Mouse (Mus musculus) heart, postnatal 14 days (tissue): Measurements from ENCODE around the gene Spi1. TPM values are rescaled to one million over a fixed set of nuclear protein-coding genes. Genes with fewer than 3 reads are reported as not detected.
"Not testable (repeated sequence)": the region's sequence is repeated elsewhere in the genome, so short reads cannot be mapped to it uniquely, and the experiment has no call there.

Experiments
- DNase-seq, 2 experiments: peaks; one replicate each; pipeline ENCODE4 v3.0.0; 2021 to 2022
- intact Hi-C: fragments of 180-260 bp; cut with DNase I; formaldehyde crosslinking; loops from one replicate; pipeline ENCODE4 v1.15.1; 2025
- total RNA-seq, 2 experiments: library from RNA; stranded (reverse); gene quantifications; 2 replicates each; pipeline ENCODE4 v1.2.3; 2021

Spi1 gene
- total RNA-seq, 2 experiments from 2014 or later, result 4.1 TPM

DNA sequence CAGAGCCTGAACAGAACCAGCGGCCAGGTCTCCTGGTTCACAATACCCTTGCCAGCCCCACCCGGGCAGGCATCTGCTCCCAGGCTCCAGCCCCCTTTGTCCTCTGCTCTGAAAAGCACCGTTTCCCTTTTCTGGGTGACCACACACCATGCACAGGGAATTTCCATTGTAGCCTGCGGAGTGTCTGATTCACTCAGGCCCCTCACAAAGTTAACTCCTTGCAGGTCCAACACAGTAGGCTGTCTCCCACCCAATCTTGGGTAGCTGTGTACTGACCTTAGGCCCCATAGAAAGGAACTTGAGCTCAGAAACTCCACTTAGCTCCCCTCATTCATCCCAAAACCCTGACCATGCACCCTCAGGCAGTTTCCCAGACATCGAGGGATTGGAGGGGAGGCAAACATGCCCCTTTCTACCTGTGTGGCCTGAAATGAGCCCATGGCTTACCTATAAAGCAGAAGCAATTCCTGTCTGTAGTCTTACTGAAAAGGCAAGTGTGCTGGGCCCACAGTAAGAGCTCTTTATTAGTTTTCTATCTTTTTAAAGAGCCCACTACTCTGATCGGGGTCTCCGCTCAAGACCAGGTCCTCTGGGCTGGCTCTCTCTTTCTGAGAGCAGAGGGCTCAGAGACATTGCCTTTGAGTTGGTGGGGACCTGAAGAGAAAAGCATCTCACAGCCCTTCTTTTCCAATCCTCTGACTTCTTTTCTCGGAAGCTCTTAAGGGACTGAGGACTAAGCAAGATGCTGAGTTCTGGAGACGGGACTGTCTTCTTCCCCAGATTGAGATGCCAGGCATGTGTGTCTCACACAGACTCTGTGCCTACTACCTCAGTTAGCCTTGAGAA lies 4.4 kb downstream of the Spi1 start:
- intact Hi-C loops, result no loop called here
- DNase-seq, result no peak

DNA sequence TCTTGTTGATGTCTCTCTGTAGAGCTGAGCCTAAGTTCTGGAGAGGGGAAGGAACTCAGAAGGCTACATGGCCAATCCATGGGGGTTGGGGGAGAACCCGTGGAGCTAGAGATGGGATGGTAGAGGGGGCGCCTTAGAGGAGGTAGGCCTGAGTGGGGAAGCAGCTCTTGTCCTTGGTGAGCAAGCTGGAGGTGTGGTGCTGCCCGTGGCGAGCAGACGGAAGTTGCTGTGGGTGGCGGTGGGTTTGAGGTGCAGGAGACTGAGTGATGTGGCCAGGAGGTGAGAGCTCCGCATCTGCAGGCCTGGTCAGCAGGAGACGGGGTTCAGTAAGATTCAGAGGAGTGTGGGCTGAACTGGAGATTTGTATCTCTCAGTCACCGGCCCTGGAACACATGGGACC lies 5.3 kb downstream of the Spi1 start:
- no peak for DNase-seq
- intact Hi-C loops, result no loop called here

DNA sequence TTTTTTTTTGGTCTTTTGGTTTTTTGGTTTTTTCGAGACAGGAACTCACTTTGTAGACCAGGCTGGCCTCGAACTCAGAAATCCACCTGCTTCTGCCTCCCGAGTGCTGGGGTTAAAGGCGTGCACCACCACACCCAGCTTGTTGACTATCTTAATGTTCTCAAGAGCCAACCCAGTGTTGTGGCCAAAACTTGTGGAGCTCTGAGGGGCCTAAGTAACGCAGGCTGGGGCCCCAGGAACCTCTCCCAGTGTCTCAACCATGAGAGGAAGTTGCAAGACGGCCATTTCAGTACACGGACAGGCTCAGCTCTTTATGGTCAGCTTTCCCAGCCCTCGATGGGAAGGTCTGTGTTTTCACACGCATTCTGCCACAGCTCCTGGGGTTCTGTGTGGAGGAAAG lies 6.8 kb downstream of the Spi1 start:
- intact Hi-C loops, result no loop called here
- no peak for DNase-seq

DNA sequence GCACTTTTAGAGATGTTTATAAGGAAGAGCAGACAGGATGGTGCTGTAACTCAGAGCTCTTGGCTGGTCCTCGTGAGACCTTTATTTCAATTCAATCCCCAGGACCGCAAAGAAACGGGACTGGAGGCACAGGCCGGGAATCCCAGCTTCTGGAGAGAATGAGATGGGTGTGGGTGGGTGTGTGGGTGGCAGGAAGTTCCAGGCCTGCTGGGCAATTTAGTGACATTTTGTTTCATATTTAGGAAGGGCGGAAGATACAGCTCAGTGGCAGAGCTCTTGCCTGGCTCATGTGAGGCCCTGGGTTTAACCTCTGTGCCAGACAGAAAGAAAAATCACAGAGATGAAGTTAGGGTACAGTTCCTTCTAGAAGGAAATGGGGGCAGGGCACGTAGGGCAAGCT lies 8.0 kb downstream of the Spi1 start:
- intact Hi-C loops, result no loop called here
- DNase-seq, result no peak

DNA sequence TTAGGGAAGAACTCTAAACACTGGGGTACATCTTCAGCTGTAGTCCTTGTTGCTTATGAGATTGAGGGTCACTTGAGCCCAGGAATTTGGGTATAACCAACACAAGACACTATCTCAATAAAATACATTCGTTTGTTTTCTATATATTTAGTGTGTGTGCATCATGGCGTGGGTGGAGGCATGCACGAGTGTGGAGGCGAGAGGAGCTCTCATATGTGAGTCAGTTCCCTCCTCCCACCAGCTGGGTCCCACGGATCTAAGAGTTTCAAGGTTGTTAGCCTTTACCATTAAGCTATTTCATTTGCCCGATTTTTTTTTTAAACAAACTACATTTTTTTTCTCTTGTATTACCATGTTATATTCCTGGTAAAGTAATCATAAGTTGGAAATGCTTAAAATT lies 8.6 kb downstream of the Spi1 start:
- intact Hi-C loops, result no loop called here
- no peak for DNase-seq

DNA sequence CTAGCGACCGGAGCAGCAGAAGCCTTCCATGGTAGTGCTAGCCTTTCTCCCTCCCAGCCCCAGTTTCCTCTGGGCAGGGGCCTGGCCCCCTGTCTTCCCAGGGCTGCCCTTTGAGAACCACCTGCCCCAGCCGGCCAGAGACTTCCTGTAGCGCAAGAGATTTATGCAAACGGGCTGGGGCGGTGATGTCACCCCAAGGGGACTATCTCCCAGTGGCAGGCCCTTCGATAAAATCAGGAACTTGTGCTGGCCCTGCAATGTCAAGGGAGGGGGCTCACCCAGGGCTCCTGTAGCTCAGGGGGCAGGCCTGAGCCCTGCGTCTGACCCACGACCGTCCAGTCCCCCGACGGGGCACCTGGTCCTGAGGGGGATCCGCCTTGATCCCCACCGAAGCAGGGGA lies 14.3 kb downstream of the Spi1 start:
- intact Hi-C loops, result no loop called here
- DNase-seq, result no peak

DNA sequence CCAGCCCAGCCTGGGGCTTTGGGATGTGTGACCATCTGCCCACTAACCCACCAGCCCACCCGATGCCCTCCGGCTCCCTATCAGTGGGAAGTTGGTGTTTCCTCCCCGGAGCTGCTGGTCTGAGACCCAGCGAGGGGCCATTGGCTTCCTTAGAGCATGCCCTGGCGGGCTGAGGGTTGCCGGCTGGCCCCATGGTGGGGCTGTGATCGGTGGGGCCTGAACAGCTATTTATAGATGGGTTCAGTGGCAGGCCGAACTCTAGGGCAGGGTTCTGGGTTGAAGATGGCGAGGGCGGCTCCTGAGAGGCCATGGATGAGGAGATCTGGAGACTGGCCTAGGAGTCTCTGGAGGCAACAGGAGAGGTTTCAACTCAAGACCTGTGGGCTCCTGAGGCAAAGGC lies 14.8 kb downstream of the Spi1 start:
- no peak for DNase-seq
- intact Hi-C loops, result no loop called here

DNA sequence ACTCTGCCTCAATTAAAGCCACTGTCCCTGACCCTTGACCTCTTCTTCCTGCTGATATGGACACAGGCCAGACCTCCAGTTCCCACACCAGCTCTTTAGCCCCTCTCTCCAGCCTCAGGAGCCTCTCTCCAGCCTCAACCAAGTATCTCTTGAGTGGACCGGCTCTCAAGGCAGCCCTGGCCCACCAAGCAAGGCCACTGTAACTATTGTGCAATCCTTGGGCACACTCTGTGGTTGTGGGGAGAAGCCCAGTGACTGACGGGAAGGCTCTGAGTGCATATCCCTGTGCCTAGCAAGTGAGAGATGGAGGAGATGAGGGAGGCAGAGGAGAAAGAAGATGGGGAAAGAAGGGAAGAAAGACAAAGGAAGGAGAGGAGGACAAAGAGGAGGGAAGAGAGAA lies 16.0 kb downstream of the Spi1 start:
- intact Hi-C loops, result no loop called here
- no peak for DNase-seq

DNA sequence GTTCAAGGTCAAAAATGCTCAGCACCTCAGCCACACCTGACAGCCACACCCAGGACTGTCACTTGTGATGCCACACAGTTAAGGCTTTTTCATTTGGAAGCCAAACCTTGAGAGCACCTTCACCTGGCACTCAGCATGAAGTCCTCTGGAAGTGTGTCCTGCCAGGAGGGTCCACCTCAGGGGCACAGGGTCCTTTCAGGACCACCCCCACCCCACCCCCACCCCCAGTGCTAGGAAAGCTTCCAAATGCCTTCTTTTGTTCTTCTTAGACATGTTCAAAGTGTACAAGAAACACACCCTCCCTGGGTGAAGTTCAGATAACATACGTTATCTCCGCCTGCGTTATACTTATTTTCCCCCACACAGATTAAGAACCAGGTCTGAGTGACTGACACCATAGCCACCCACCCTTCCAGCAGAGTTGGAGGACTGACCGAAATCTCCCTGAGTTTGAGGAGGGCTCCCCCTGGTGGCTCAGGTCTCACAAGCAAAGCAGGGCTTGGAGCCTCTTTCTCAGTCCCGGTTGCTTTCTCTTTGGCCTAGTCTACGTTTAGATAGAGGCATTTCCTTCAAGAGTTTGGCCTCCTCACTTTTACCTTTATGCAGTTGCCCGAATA lies 19.0 kb downstream of the Spi1 start:
- peak; percentile 92 to 96 for DNase-seq
- intact Hi-C loops, result loop anchor here (1.0 to 2.0 kb wide), 2 partner anchors 31 to 234 kb away; partner anchors contain the start of gene Slc39a13

DNA sequence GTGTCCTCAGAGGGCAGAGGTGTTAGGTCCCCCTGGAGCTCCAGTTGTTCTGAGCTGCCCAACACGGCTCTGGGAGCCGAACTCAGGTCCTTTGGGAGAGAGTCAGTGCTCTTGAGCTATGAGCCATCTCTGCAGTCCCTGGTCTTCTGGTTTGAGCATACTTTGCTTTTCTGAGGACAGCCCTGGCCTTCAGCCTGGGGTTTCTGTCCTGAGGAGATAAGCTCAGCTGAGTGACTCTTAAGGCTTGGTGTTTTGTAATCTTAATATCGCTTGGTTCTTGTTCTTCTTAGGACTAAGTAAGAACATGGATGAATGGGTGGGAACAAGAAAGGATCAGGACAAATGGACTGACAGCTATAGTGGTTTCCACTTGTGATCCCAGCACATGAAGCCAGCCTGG lies 26.0 kb downstream of the Spi1 start:
- intact Hi-C loops, result no loop called here
- DNase-seq, result no peak

DNA sequence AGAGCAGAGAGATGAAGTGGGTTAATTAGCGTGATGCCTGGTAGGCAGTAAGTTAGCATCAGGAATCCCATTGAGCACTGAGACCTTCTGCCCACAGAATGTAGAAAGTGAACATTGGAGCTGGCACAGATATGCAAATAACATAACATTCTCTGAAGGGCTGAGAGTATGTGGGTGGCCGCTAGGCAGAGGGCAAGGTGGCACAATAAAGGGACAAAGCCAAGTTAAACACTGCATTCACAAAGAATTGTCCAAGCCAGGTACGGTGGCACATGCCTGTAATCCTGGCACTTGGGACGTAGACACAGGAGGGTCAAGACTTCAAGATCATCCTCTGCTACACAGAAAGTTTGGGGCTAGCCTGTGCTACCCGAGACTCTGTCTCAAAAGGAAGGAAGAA lies 27.1 kb downstream of the Spi1 start:
- intact Hi-C loops, result no loop called here
- DNase-seq, result no peak

DNA sequence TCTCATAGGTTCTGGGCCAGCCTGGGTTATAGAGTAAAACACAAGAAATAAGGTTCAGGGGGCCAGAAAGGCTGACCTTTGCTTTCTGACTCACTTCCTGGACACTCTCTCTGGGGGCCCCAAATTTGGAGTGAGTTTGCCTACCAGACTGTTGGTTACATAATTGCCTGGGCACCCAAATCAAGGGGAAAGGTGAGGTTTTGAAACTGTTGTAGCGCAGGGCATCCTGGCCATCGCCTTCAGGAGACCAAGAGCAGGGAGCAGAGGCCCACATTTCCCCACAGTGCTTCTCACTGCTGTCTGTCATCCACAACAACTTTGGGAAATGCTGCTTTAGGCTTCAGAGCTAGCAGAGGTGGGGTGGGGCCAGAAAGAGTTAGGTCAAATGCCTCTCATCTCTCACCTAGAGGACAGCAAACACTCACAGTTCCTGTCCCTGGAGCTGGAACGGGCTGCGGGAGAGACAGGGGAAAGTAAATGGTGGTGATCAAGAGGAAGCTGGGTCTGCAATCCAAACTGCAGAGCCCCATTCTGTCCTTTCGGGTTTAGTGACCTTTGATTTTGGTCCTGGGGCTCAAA lies 27.7 kb downstream of the Spi1 start:
- no peak for DNase-seq
- intact Hi-C loops, result loop anchor here (10.0 kb wide), 1 partner anchor 155 kb away; the partner anchor contains the start of gene Arfgap2

DNA sequence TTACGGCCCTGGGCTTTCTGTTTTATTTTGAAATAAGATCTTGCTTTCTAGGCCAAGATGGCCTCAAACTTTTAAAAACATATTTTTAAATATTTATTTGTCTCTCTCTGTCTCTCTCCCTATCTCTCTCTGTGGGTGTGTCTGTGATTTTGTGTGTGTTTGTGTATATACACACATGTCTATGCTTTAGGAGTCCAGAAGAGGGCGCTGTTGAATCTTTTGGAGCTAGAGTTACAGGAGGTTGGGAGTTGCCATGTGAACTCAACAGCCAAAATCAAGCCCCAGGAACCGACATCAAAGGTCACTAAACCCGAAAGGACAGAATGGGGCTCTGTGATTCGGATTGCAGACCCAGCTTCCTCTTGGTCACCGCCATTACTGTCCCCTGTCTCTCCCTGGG lies 28.2 kb downstream of the Spi1 start:
- intact Hi-C loops, result loop anchor here (10.0 kb wide), 1 partner anchor 154 kb away; the partner anchor contains the start of gene Arfgap2
- DNase-seq, result no peak

DNA sequence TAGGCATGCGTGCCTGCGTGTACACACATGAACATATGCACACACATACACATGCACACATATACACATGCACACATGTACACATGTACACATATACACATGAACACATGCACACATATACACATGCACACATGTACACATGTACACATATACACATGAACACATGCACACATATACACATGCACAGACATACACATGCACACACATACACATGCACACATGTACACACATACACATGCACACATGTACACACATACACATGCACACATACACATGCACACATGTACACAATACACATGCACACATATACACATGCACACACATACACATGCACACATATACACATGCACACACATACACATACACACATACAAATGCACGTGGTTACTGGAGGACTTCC lies 29.6 kb downstream of the Spi1 start:
- intact Hi-C loops, result loop anchor here (10.0 kb wide), 1 partner anchor 153 kb away; the partner anchor contains the start of gene Arfgap2

DNA sequence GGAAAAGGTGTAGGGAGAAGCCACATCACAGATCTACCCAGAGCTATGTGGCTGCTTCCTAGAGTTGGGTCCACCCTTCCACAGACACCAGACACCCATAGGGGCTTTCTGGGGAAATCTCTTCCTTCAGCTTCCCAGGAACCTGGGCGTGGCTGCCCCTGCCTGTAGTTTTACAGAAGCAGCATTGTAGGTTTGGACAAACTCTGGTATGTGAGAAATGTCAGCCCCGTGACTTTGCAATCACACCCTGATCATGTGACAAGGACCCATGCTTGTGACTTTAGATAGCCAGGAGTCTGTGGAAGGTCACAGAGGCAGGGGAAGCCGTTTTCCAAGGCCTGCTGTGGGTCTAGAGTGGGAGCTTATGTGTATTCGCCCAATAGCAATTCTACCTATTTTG lies 30.3 kb downstream of the Spi1 start:
- intact Hi-C loops, result loop anchor here (10.0 kb wide), 1 partner anchor 152 kb away; the partner anchor contains the start of gene Arfgap2
- no peak for DNase-seq

More for the DNA sequence above, 29.6 kb downstream of the Spi1 start:
- DNase-seq, result not testable (repeated sequence)

DNA sequence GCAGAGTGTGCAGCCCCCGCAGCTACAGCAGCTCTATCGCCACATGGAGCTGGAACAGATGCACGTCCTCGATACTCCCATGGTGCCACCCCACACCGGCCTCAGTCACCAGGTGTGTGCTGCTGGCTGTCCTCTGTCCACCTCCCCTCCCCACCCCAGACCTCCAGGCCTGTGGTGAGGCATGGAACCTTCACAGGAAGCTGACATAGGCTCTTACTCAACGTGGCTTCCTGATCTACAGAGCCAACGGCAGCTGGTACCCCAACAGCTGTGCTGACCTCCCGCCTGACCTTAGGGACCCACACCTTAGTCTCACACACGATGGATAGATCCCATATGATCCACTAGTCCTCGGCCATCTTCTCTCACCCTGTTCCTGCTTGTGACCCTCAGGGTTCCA lies 31.1 kb downstream of the Spi1 start:
- DNase-seq, result no peak
- intact Hi-C loops, result loop anchor here (10.0 kb wide), 1 partner anchor 151 kb away; the partner anchor contains the start of gene Arfgap2

DNA sequence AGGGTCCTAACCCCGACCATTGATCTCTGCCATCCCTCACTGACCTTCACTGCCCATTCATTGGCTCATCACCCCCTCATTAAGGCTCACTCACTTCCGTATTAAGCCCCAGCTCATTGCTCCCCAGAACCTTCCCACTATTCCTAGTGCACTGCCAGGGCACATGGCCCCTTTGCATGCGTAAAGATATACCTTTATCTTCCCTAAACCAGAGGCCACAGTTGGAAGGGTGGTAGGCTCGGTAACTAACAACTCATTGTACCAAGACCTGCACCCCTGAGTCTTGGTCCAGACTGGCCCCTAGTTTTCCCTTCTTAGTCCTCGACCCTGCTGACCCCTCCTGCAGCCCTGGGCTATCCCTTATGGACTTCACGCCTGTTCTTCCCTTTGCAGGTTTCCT lies 31.7 kb downstream of the Spi1 start:
- DNase-seq, result no peak
- intact Hi-C loops, result loop anchor here (10.0 kb wide), 1 partner anchor 151 kb away; the partner anchor contains the start of gene Arfgap2

DNA sequence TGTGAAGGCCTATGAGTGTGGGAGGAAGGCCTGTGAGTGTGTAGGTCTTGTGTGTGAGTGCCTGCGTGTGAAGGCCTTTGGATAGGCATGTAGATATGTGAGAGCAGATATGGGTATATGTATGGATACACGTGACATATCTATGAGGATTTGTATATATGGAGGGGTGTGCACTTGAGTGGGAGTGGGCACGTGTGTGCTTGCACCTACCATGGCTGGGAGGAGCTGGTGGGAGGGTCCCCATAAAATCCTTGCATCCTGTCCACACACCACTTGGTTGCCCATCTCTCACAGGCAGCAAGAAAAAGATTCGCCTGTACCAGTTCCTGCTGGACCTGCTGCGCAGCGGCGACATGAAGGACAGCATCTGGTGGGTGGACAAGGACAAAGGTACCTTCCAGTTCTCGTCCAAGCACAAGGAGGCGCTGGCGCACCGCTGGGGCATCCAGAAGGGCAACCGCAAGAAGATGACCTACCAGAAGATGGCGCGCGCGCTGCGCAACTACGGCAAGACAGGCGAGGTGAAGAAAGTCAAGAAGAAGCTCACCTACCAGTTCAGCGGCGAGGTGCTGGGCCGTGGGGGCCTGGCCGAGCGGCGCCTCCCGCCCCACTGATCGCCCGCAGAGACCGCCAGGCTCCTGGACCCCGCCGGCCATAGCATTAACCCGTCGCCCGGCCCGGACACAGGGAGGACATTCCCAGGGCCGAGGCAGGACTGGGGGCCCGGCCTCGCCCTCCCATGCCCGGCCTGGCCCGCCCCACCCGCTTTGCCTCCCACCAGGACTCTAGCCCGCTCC lies 32.8 kb downstream of the Spi1 start:
- intact Hi-C loops, result loop anchor here (1.0 to 10.0 kb wide), 5 partner anchors 79 to 362 kb away; partner anchors contain the start of genes Arfgap2 and Ddb2
- DNase-seq, result peak; percentile 98 to 99

DNA sequence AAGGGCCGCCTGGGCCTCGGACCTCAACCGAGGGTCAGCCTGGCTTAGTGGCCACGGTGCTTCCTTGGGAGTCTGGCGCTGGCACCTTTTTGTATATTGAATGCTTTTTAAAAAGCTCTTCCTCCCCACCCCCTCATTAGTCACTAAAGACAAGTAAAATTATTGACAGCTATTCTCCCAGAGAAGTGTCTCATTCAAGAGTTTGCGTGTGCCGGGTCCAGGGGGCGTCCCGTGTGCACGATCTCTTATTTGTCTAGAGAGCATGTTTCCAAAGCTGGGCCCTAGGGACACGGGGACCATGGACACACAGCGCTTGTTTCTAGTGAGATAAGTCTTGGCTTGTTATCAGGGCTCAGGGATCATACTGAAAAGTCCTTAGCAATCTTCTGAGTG lies 33.4 kb downstream of the Spi1 start:
- intact Hi-C loops, result loop anchor here (1.0 to 10.0 kb wide), 5 partner anchors 79 to 362 kb away; partner anchors contain the start of genes Arfgap2 and Ddb2
- no peak for DNase-seq

DNA sequence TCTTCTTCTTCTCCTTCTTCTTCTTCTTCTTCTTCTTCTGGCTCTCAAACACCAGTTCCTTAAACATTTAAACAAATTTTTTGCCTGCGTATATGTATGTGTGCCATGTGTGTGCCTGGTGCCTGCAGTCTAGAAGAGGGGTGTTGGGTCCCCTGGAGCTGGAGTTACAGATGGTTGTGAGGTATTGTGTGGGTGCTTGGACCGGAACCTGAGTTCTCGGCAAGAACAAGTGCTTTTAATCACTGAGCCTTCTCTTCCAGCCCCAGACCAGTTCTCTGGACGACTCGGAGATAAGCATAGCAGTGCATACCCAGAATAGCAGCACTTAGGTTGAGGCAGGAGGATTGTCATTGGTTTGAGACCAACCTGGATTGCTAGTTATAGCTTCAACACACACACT lies 34.7 kb downstream of the Spi1 start:
- intact Hi-C loops, result loop anchor here (5.0 to 10.0 kb wide), 4 partner anchors 120 to 360 kb away; partner anchors contain the start of genes Arfgap2 and Ddb2
- DNase-seq, result no peak
